Mouse (Mus musculus) CD4-positive, CD25-positive, alpha-beta regulatory T cell, adult 4 months (primary cell): ENCODE results near the gene Rfx7. TPM values are rescaled to one million over a fixed set of nuclear protein-coding genes. Genes with fewer than 3 reads are reported as not detected.
A peak's percentile ranks its signal among the peaks of the same experiment; 100 is the strongest.

Source experiments
- ATAC-seq: one replicate; pipeline ENCODE4 v1.8.0; 2017
- polyA plus RNA-seq, 2 experiments: library from polyadenylated mRNA; unstranded; fragments of 100-300 nt; shearing (Covaris generic); gene quantifications; one replicate each; pipeline ENCODE4 v1.2.1; 2017

Rfx7 gene
- 10 to 100 TPM; 18.3 to 22.9 TPM for polyA plus RNA-seq

GRCm38 (mm10) chr9:72531996-72532380 lies at the start of gene Rfx7:
TSS of gene Rfx7 (plus strand) at chr9:72532240.
- ATAC-seq = peak; percentile 53

DNA sequence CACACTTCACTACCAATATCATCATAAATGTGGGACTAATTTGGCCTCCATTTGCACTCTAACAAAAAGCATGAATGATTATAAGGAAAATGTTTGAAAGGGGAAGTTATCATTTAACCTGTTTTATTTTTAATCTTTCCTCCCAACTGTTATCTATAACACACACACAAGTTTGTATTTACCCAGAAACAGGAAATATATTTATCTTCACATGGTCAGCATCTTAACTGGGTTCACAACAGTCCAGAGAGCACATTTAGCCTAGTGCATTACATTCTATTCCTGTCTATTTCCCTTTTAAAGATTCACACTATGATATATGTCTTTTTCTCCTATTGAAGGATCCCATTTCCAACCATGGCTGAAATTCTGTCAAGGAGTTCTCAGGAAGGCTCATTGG lies 43.5 kb upstream of the Rfx7 start:
- ATAC-seq = no peak

DNA sequence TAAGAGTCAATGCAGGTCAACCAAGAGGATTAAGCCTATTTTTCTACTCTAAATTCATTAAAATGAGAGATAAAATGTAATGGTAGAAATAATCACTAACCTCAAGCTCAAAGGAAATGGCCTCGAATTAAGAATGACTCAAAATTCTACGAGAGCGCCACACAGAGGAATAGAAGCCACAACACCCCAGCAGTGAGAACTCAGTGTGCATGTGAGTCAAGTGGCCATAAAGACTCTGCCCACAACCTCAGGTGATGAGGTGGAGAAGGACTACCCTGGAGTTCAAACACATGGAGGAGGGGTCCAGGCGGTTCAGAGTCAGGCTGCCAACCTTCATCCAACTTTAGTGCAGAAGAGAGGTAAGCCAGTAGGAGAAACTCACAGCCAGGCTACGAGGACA lies 42.9 kb upstream of the Rfx7 start:
- ATAC-seq = no peak

DNA sequence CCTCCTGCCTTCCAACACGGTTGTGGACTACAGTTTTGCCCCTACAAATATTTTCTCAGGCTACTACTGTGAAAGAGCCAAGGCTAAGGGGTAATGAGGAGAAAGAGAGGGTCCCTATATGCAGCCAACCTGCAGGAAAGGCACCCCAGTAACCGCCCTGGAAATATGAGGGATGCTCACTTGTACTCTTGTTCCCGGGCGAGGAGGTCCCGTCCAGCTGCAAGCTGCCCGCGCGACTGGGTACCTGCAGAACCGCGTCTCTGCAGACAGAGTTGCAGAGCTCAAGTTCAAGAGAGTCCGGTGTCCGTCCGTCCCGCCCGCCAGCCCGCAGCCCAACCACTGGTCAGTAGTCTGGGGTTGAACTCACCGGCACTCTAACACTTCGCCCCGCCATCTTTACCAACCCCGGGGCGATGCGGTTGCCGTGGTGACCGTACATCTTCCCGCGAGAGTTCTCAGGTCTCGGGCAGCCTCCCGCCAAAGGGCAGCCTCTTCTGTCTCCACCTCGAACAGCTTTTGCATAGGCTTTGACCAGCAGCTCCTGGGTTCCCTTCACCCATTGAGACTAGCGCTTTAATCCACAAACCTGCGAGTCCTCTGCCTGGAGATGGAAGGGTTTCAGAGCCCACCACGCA lies 40.4 kb upstream of the Rfx7 start:
- peak; percentile 94 for ATAC-seq

- ATAC-seq = peak; percentile 84
Measured at GRCm38 (mm10) chr9:72492194-72492565, 39.9 kb upstream of the Rfx7 start, which contains the start of gene Tex9. TSS of gene Tex9 (minus strand) at chr9:72492212.

DNA sequence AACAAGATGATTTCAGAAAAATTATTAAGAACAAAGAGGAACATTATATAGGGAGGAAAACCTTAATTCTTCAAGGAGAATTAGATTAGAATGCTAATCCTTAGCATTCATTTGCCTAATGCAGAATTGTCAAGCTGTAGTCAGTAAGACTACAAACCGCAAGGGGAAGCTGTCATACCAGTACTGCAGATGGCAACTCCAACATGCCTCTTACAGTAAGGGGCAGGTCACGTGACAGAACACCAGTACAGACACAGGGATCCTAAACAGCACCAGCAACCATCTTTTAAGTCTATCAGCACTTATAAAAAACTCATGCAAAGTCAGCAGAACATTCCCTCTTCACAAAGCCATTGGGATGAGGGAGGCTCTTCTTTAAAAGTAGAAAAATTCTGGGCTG lies 38.6 kb upstream of the Rfx7 start:
- ATAC-seq = no peak

- ATAC-seq = no peak
Measured at GRCm38 (mm10) chr9:72493984-72494685, 37.9 kb upstream of the Rfx7 start.

DNA sequence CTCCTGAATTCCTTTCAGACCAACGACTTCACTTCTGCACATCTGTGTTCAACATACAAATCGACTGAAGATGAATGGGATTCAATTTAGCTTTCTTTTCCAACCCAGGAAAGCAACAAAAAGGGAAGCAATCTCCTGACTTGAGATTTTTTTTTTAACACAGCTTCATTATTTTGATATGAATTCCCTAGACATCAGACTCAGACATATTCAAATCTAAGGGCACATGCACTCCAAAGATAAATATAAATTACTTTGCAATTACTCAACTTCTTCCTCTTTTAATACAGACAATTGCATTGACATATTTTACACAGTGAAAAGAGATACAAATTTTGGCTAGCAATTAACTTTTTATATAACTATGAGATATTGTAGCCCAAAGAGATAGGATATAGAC lies 35.3 kb upstream of the Rfx7 start:
- no peak for ATAC-seq

DNA sequence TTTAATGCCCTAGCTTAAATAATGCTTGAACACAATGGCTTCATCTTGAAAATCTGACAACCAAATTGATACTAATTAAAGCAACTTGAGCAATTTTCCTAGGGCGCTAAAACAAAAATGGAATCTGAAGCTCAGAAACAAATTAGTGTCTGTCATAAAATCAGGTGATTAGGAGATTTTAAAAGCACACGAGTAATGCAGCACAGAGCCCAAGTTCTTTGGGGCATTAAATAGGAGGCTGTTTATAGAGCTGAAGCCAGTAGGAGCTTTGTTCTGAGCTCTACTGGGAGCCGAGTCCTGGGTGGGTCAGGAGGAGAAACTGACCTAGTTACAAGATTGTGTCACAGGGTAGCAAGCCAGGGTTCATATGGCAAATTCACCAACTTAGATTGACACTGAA lies 34.9 kb upstream of the Rfx7 start:
- ATAC-seq = no peak

DNA sequence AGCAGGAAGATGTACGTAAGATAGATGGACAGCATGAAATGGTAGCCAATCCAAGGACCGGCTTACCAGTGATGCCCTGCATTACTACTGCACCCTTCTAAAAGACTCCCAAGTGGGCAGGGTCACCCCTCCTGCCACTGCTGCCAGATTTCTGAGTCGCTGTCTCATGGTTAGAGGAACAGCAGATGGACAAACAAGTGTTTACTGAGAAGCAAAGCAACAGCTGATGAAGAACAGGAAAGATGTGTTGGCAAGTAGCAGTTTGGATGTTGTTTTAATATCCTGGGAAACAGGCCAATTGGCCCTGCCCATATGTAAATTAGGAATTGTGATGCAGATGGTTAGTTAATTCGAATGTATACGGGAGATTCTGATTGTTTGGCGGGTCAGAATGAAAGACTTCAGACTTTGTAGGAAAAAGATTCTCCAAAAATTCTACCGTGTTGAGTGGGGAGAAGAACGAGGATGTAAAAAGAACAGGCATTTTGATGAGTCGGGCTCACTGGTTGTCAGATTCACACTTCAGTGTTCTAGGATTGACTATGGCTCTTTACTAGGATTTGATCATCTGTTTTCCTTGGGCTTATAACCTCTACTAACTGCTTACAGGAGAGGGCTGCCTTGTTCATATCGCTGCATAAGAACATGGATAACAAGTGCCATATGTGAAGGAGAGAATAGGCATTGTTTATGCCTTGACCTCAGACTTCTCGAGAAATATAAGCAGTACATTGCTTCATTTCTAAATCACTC lies 19.6 kb upstream of the Rfx7 start:
- ATAC-seq = no peak

DNA sequence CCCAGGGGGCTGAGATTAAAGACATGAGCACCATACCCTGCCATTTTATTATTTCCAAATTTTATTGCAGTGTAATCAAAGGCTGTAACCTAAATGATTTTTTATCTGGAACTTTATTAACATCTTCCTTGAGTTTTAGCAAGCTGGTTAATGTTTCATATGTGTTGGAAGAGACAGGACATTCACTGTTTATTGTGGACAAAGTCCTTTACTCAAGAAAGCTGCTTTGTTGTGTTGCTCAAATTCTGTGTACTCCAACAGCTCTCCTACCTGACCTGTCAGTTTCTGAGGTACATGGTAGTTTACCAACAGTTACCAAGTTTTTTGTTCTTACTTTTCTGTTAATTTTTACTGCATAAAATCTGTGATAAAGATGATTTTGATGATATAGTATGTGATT lies 16.7 kb upstream of the Rfx7 start:
- ATAC-seq = no peak

DNA sequence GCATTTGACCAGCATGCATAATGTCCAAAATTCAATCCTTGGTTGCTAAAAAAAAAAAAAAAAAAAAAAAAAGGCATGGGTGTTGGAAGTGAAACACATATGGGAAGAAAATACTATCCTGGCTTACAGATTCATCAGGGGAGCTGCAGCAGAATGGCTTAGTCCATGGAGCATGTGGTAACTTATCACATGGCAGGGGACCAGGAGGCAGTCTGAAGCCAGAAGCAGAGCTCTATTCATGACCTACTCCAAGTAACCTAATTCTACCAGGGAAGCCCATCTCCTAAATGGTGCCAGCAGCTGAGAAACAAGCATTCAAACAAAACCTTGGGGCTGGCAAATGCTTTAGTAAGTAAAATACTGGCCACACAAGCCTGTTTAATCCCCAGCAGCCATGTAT lies 12.8 kb upstream of the Rfx7 start:
- ATAC-seq = no peak

DNA sequence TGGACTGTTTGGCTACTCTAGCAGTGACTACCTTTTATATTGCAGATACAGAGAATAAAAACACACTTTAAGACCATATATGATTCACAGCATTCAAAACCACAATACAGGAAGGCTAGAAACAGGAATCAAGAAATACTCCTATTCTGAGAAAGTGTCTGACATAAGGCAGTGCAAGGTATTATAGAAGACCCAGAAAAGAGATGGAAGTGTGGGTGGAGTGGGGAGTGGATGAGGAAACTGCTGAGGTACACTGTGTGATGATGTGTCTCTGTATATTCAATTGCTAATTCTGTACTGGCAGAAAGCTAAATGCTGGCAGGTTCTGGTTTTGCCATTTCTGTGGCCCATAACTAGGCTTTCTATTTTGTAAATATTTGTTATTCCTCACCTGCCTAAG lies 11.2 kb upstream of the Rfx7 start:
- ATAC-seq = no peak

DNA sequence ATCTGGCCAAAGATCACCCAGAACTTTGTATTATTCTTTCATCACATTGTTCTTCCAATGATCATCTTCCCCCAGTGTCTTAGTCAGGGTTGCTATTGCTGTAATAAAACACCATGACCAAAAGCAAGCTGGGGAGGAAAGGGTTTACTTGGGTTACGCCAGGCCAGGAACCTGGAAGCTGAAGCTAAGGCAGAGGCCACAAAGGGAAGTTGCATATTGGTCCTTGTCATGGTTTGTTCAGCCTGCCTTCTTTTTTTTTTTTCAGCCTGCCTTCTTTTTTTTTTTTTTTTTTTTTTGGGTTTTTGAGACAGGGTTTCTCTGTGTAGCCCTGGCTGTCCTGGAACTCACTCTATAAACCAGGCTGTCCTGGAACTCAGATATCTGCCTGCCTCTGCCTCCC lies 5.9 kb upstream of the Rfx7 start:
- no peak for ATAC-seq

- ATAC-seq = peak; percentile 66
Measured at GRCm38 (mm10) chr9:72530237-72530636, 1.8 kb upstream of the Rfx7 start.

DNA sequence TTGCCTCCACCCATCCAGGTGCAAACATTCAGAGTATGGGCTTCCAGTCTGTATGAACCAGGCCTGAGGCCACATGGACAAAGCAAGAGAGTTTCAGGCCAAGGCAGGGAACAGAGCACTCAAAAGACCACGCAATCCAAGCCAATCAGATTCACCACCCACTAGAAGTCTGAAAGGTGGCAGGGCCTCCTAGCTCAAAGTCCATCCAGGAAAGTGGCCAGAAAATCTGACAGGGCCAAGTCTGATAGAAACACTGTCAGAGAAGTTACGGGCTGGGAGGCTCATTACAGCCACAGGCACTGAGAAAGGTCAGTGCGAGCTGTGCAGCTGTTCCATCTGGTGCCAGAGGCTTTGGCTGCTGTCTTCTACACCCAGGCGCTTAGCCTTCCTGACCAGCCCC lies 1.2 kb upstream of the Rfx7 start:
- ATAC-seq = no peak

DNA sequence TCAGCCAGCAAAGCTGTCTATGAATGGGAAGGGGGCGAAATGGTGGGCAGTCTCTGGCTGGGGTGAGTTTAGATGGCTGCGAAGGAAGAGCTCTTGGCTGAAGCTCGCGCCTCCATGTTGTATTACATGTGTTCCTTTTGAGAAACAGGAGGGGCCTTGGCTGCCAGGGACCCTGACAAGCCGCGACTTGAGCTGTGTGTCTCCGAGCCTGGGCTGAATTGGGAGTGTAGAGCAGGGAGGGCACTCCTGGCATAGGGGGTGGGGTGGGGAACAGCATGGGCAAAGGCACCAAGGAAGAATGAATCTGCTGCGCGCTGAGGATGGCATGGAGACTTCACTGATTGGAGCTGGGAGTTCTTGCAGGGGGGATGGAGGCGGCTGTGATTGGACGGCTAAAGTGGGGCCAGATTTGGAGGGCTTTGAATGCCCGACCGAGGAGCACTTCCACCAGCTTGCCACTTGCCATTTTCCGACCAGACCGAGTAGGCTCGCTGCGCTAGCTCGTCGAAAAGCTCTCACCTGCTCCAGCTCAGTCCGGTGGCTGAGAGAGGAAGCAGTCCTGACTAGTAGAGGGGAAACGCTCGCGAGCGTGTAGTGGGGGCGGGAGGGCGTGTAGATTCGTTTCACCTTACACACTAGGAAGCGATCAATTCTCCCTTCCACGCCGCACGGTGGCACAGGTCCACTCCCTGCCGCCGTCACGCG lies 597 bp upstream of the Rfx7 start:
- peak; percentile 60 for ATAC-seq

- ATAC-seq = peak; percentile 26
Measured at GRCm38 (mm10) chr9:72532381-72533088, 495 bp downstream of the Rfx7 start.

- no peak for ATAC-seq
Measured at GRCm38 (mm10) chr9:72533089-72533415, 1.0 kb downstream of the Rfx7 start.

DNA sequence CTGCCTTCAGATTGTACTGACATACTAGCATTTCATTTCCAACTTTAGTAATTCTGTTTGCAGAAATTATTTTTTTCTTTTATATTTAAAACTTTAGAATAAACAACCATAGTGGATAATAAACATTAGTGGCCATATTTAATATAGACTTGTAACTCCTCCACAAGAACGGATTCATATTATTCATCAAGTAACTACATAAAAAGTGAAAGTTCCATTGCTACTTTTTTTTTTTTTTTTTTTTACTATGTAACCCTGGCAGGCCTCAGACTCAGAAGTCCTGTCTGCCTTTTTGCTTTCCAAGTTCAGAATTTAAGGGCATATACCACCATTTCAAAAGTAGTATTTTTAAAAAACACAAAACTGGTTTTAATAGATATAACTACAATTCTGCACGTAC lies 2.9 kb downstream of the Rfx7 start:
- no peak for ATAC-seq

DNA sequence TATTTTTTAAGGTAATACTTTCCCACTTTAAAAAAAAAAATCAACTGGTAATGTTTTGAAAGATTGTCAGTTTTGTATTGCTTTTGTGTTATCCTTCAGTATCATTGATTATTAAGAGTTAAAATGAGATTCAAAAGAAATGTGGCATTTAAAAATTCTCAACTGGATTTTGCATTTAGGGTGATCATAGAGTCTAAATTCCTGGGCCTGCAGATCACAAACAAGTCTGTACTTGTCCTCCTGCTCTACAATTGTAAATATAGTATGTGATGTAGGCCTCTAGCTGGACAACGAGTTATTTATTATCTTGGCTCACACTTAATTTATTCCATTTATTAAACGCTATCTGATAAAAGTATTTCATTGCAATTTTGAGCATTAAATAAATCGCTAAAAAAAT lies 3.4 kb downstream of the Rfx7 start:
- no peak for ATAC-seq

DNA sequence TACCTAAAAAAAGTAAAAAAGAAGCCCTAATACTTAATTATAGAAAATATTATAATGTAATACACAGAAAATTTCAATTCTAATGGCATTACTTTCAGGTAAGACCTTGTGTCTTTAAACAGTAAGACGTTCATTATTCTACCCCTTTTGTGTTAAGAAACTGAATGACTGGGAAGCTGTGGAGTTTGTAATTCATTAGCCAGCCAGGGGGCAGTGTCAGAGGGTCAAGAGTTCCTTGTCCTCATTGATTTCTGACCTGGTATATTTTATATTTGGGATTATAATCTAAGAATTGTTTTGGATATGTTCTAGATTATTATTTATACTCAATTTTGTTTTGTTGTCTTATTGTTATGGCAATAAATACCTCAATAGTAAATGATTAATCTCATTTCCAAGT lies 5.0 kb downstream of the Rfx7 start:
- ATAC-seq = no peak

GRCm38 (mm10) chr9:72543590-72543989 lies 11.6 kb downstream of the Rfx7 start:
- no peak for ATAC-seq
